Mouse (Mus musculus): ENCODE results near the gene Mansc4.

- no peak for TF ChIP-seq POLR2AphosphoS2 (IDR thresholded peaks at IDR 0.05; ENCODE audit: insufficient read length, low read depth)
- no peak for TF ChIP-seq USF1 (IDR thresholded peaks at IDR 0.05; ENCODE audit: low read depth)
- no peak for TF ChIP-seq POLR2A (IDR thresholded peaks at IDR 0.05; ENCODE audit: insufficient read length, low read depth)
- TF ChIP-seq E2F4 (IDR thresholded peaks at IDR 0.05; ENCODE audit: insufficient read depth): no peak
- no peak for TF ChIP-seq MYOG (IDR thresholded peaks at IDR 0.05; ENCODE audit: control insufficient read depth in 1 of 3, insufficient read depth in 1 of 3, insufficient read length in 2 of 3, low read depth in 2 of 3)
- no peak for TF ChIP-seq MYOD1 (IDR thresholded peaks at IDR 0.05; ENCODE audit: control insufficient read depth in 1 of 3, insufficient read length in 2 of 3, low read depth in 2 of 3)
Observed at GRCm38 (mm10) chr6:147061630-147062029, 25.2 kb downstream of the Mansc4 start.

Data from myocyte (in vitro differentiated cells).